Comparison of ENCODE assay signal across 10 mouse cellular contexts in the genomic region with DNA sequence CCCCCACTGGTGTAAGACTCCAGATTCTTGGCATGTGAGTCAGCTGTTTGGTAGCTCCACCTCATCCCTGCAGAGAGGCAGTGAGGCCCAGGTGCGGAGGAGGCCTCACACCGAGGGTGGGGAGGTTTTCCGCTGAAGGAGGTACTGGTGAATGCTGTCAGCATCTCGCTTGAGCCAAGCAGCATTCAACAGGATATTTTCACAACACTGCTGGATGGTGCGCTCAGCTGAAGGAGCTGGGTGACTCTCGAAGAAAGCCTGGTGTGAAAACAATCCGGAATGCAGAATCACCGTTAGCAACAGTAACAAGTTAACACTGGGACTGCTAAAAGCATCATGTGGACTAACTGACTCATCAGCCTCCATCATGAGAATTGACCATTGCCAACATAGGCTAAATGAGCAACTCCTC. TPM values are rescaled to one million over a fixed set of nuclear protein-coding genes. Genes with fewer than 3 reads are reported as not detected.
DNase-seq lines count a peak whose midpoint lies in the region; ATAC-seq and TF ChIP-seq lines count a peak whose summit lies in the region.
"Had no signal": no experiment of that assay in that cellular context is flagged by ENCODE, and none has a peak within 500 bp of the region (broad histone marks: within the 10 kb centered on the region; RNA-seq: fewer than 3 reads in every experiment).

No protein-coding gene starts in this region.

- no peaks in the 10 kb centered on the region for H3K9me3 ChIP-seq in stomach, embryonic 16.5 days (replicated peaks; ENCODE audit: control insufficient read depth, low read length)
- H3K9me3 ChIP-seq in kidney, embryonic 14.5 days (ENCODE audit: control insufficient read depth, low read length): no peaks in the 10 kb centered on the region
- H3K9me3 ChIP-seq: liver, embryonic 15.5 days had no signal

- no peaks in the 10 kb centered on the region for H3K27me3 ChIP-seq in stomach, embryonic 16.5 days (ENCODE audit: control insufficient read depth, insufficient read depth, low read length)
- H3K27me3 ChIP-seq in kidney, embryonic 14.5 days (ENCODE audit: control insufficient read depth, insufficient read depth, low read length): no peaks in the 10 kb centered on the region
- H3K27me3 ChIP-seq: liver, embryonic 15.5 days had no signal

- intact Hi-C loops in left cerebral cortex, adult 2 months (cut with DNase I): no loop called here

- TF ChIP-seq CTCF in embryonic fibroblast, embryonic 13.5 days (IDR thresholded peaks at IDR 0.05; ENCODE audit: borderline replicate concordance, insufficient read depth, low read length): no peak
- no peak for TF ChIP-seq CTCF in left cerebral cortex, adult 2 months (IDR thresholded peaks at IDR 0.05)

- H3K4me3 ChIP-seq in embryonic fibroblast, embryonic 13.5 days (ENCODE audit: insufficient read depth, low read length): no peak overlapping the region
- no peak overlapping the region for H3K4me3 ChIP-seq in left cerebral cortex, adult 2 months
- no peak overlapping the region for H3K4me3 ChIP-seq in stomach, embryonic 16.5 days (replicated peaks; ENCODE audit: low read length)
- H3K4me3 ChIP-seq in kidney, embryonic 14.5 days (ENCODE audit: low read length): no peak overlapping the region
- H3K4me3 ChIP-seq: liver, embryonic 15.5 days had no signal

- no peak overlapping the region for H3K9ac ChIP-seq in stomach, embryonic 16.5 days (ENCODE audit: low read length)
- no peak overlapping the region for H3K9ac ChIP-seq in kidney, embryonic 14.5 days (ENCODE audit: low read depth, low read length)
- H3K9ac ChIP-seq: liver, embryonic 15.5 days had no signal

- peak; percentile 7 for DNase-seq in ovary, postnatal 14 days (ENCODE audit: low spot score)
- no peak for DNase-seq in ovary, postnatal 36 days (ENCODE audit: low spot score)
- DNase-seq in left cerebral cortex, adult 2 months (ENCODE audit: extremely low spot score in 1 of 2, low spot score in 2 of 2): peak; percentile 57 to 69
- no peak for DNase-seq in gastrocnemius, postnatal 4 days (ENCODE audit: low spot score in 2 of 2)
- DNase-seq: cerebellum, postnatal 10 days; kidney, postnatal 36 days had no signal

- H3K27ac ChIP-seq in embryonic fibroblast, embryonic 13.5 days (ENCODE audit: insufficient read depth, low read length): peak overlapping the region; percentile 60
- H3K27ac ChIP-seq in left cerebral cortex, adult 2 months: peak overlapping the region; percentile 64
- H3K27ac ChIP-seq in stomach, embryonic 16.5 days (ENCODE audit: low read length): no peak overlapping the region
- no peak overlapping the region for H3K27ac ChIP-seq in kidney, embryonic 14.5 days (ENCODE audit: low read depth, low read length)
- H3K27ac ChIP-seq: liver, embryonic 15.5 days had no signal

- H3K36me3 ChIP-seq in stomach, embryonic 16.5 days (ENCODE audit: control insufficient read depth, insufficient read depth, low read length): 0 out of 2 replicates have a peak, but pooled peaks cover 6% of the 10 kb centered on the region
- H3K36me3 ChIP-seq in kidney, embryonic 14.5 days (ENCODE audit: control insufficient read depth, insufficient read depth, low read length): peaks cover 40% of the 10 kb centered on the region

- H3K4me2 ChIP-seq in stomach, embryonic 16.5 days (ENCODE audit: low read depth, low read length): no peak overlapping the region
- no peak overlapping the region for H3K4me2 ChIP-seq in kidney, embryonic 14.5 days (replicated peaks; ENCODE audit: low read depth, low read length)
- H3K4me2 ChIP-seq: liver, embryonic 15.5 days had no signal

- 0 out of 2 replicates have a peak, but pooled peaks have one; percentile 38 for ATAC-seq in stomach, embryonic 16.5 days (ENCODE audit: insufficient read depth, low FRiP score)
- ATAC-seq in kidney, embryonic 14.5 days (ENCODE audit: low FRiP score, low TSS enrichment): no peak

- WGBS in stomach, embryonic 16.5 days: 68% methylated on average over 8 of the region's 8 CpGs
- WGBS in kidney, embryonic 14.5 days: 81% methylated on average over 8 of the region's 8 CpGs

- no peak for TF ChIP-seq POLR2A in embryonic fibroblast, embryonic 13.5 days (IDR thresholded peaks at IDR 0.05; ENCODE audit: low read depth, low read length)

- H3K4me1 ChIP-seq in embryonic fibroblast, embryonic 13.5 days (ENCODE audit: control insufficient read depth, insufficient read depth, low read length): peaks cover 13% of the 10 kb centered on the region
- no peaks in the 10 kb centered on the region for H3K4me1 ChIP-seq in stomach, embryonic 16.5 days (ENCODE audit: control insufficient read depth, insufficient read depth, low read length)
- no peaks in the 10 kb centered on the region for H3K4me1 ChIP-seq in kidney, embryonic 14.5 days (ENCODE audit: control insufficient read depth, insufficient read depth, low read length)

RNA-seq across cellular contexts. Expression of a gene that starts 19.3 kb away (rescaled TPM):
- polyA plus RNA-seq in embryonic fibroblast, embryonic 13.5 days (2011; ENCODE audit: insufficient read length, low read depth, missing spikeins): 272 and 280 TPM in 2 replicates
- total RNA-seq in left cerebral cortex, adult 2 months (2021): 100 to 1,000 TPM; 108 to 120 TPM
- polyA plus RNA-seq in stomach, embryonic 16.5 days (2015; fragmentation: Nextera tagmentation; extraction: Ambion mirVana): 32.9 and 36.4 TPM in 2 replicates
- 60.0 and 84.3 TPM in 2 replicates for polyA plus RNA-seq in kidney, embryonic 14.5 days (2014; fragmentation: Nextera tagmentation; extraction: Ambion mirVana)
- 100 to 1,000 TPM; 117 to 121 TPM for total RNA-seq in gastrocnemius, postnatal 4 days (2021)

RNA-seq across cellular contexts. Expression of a gene that starts 55.7 kb away (rescaled TPM):
- 12.1 and 13.6 TPM in 2 replicates for polyA plus RNA-seq in embryonic fibroblast, embryonic 13.5 days (2011; ENCODE audit: insufficient read length, low read depth, missing spikeins)
- 10 to 100 TPM; 52.7 to 56.8 TPM for total RNA-seq in left cerebral cortex, adult 2 months (2021)
- 2.0 and 2.5 TPM in 2 replicates for polyA plus RNA-seq in stomach, embryonic 16.5 days (2015; fragmentation: Nextera tagmentation; extraction: Ambion mirVana)
- 6.0 and 6.8 TPM in 2 replicates for polyA plus RNA-seq in kidney, embryonic 14.5 days (2014; fragmentation: Nextera tagmentation; extraction: Ambion mirVana)
- total RNA-seq in gastrocnemius, postnatal 4 days (2021): 10 to 100 TPM; 12.4 to 12.9 TPM

Comparison
In these comparisons a context has a peak if more than half of its experiments do, and no peak if none do; other contexts are left out.
1. DNase-seq: peak in ovary, postnatal 14 days (single experiment) and left cerebral cortex, adult 2 months (2 of 2); none in ovary, postnatal 36 days (single experiment) and gastrocnemius, postnatal 4 days (0 of 2).
2. H3K27ac ChIP-seq: peak in embryonic fibroblast, embryonic 13.5 days (single experiment) and left cerebral cortex, adult 2 months (single experiment); none in stomach, embryonic 16.5 days (single experiment) and kidney, embryonic 14.5 days (single experiment).